Mouse (Mus musculus) MEL (cell line): ENCODE results near the gene Stn1. TPM values are rescaled to one million over a fixed set of nuclear protein-coding genes. Genes with fewer than 3 reads are reported as not detected.

Experiments
- DNase-seq: peaks from one replicate; pipeline ENCODE4 v3.0.0; 2011; ENCODE audit warnings: low read depth, low spot score
- H3K27ac ChIP-seq: 2 replicates; pipeline ENCODE4 v1.5.1; 2012; ENCODE audit warnings: low read depth, mild to moderate bottlenecking, control low read depth, low read length, moderate library complexity; ENCODE audit not compliant: control insufficient read depth
- H3K27me3 ChIP-seq, 2 experiments: fragments of 150-350 bp in 1 of 2; sonication (generic) in 1 of 2; 2 replicates each; pipeline ENCODE4 v1.6.1; 2012; ENCODE audit warnings: low read length in 2 of 2, mild to moderate bottlenecking in 2 of 2, improper control_type of control experiment in 1 of 2, moderate library complexity in 1 of 2; ENCODE audit not compliant: insufficient read depth in 2 of 2, control insufficient read depth in 1 of 2
- H3K36me3 ChIP-seq, 2 experiments: 2 replicates each; pipeline ENCODE4 v1.6.1; 2012 to 2014; ENCODE audit warnings: low read length in 2 of 2, improper control_type of control experiment in 1 of 2, inconsistent platforms in 1 of 2, mild to moderate bottlenecking in 1 of 2; ENCODE audit not compliant: insufficient read depth in 2 of 2, control insufficient read depth in 1 of 2
- H3K4me1 ChIP-seq, 2 experiments: fragments of 150-350 bp in 1 of 2; sonication (generic) in 1 of 2; 2 replicates each; pipeline ENCODE4 v1.6.1; 2012; ENCODE audit warnings: low read length in 2 of 2, improper control_type of control experiment in 1 of 2, mild to moderate bottlenecking in 1 of 2; ENCODE audit not compliant: insufficient read depth in 2 of 2, control insufficient read depth in 1 of 2
- H3K4me3 ChIP-seq, 2 experiments: fragments of 150-350 bp in 1 of 2; sonication (generic) in 1 of 2; 2 replicates each; pipeline ENCODE4 v1.5.1; 2012; ENCODE audit warnings: low read depth in 2 of 2, low read length in 2 of 2, mild to moderate bottlenecking in 2 of 2, moderate library complexity in 2 of 2, control low read depth in 1 of 2, improper control_type of control experiment in 1 of 2; ENCODE audit not compliant: control insufficient read depth in 1 of 2, insufficient read depth in 1 of 2
- H3K79me2 ChIP-seq: 2 replicates; pipeline ENCODE4 v1.6.1; 2012; ENCODE audit warnings: mild to moderate bottlenecking, low read length, moderate library complexity; ENCODE audit not compliant: control insufficient read depth, poor library complexity, insufficient read depth
- H3K9ac ChIP-seq: 2 replicates; pipeline ENCODE4 v1.6.1; 2012; ENCODE audit warnings: low read depth, mild to moderate bottlenecking, control low read depth, low read length, moderate library complexity; ENCODE audit not compliant: control insufficient read depth, poor library complexity, severe bottlenecking
- H3K9me3 ChIP-seq: fragments of 150-350 bp; sonication (generic); replicated peaks from 2 replicates; pipeline ENCODE4 v1.6.1; 2012; ENCODE audit warnings: mild to moderate bottlenecking, low read length, improper control_type of control experiment, moderate library complexity; ENCODE audit not compliant: insufficient read depth
- CHD1 ChIP-seq: IDR thresholded peaks from 2 replicates; pipeline ENCODE4 v1.6.1; 2012; ENCODE audit warnings: low read depth, mild to moderate bottlenecking, inconsistent platforms, low read length, improper control_type of control experiment
- CTCF ChIP-seq, 3 experiments: IDR thresholded peaks in 2 of 3; conservative IDR thresholded peaks in 1 of 3; 2 replicates each; pipeline ENCODE4 v1.5.1; 2011 to 2012; ENCODE audit warnings: low read length in 3 of 3, low read depth in 2 of 3, mild to moderate bottlenecking in 2 of 3, improper control_type of control experiment in 1 of 3, inconsistent platforms in 1 of 3, mixed read lengths in 1 of 3, moderate library complexity in 1 of 3; ENCODE audit not compliant: control insufficient read depth in 1 of 3, insufficient read depth in 1 of 3, poor library complexity in 1 of 3, severe bottlenecking in 1 of 3
- ETS1 ChIP-seq: IDR thresholded peaks from 2 replicates; pipeline ENCODE4 v1.6.1; 2012; ENCODE audit warnings: low read depth, mild to moderate bottlenecking, inconsistent platforms, low read length, improper control_type of control experiment, moderate library complexity
- GABPA ChIP-seq: IDR thresholded peaks from 2 replicates; pipeline ENCODE4 v1.6.1; 2012; ENCODE audit warnings: low read depth, mild to moderate bottlenecking, inconsistent platforms, low read length, improper control_type of control experiment, moderate library complexity
- GATA1 ChIP-seq: IDR thresholded peaks from 2 replicates; pipeline ENCODE4 v1.6.1; 2011; ENCODE audit warnings: low read depth, low read length, improper control_type of control experiment
- HCFC1 ChIP-seq: IDR thresholded peaks from 2 replicates; pipeline ENCODE4 v1.6.1; 2012; ENCODE audit warnings: low read depth, mild to moderate bottlenecking, inconsistent platforms, low read length, improper control_type of control experiment, moderate library complexity
- KAT2A ChIP-seq: conservative IDR thresholded peaks from 2 replicates; pipeline ENCODE4 v1.6.1; 2012; ENCODE audit warnings: low read depth, low read length, improper control_type of control experiment, inconsistent platforms
- MAFK ChIP-seq: IDR thresholded peaks from 2 replicates; pipeline ENCODE4 v1.6.1; 2011; ENCODE audit warnings: low read depth, mild to moderate bottlenecking, low read length, improper control_type of control experiment, borderline replicate concordance
- MXI1 ChIP-seq: IDR thresholded peaks from 2 replicates; pipeline ENCODE4 v1.6.1; 2011; ENCODE audit warnings: mild to moderate bottlenecking, low read depth, low read length, improper control_type of control experiment
- MYB ChIP-seq: IDR thresholded peaks from 2 replicates; pipeline ENCODE4 v1.6.1; 2011; ENCODE audit warnings: mild to moderate bottlenecking, low read depth, low read length, improper control_type of control experiment
- NELFE ChIP-seq: IDR thresholded peaks from 2 replicates; pipeline ENCODE4 v1.6.1; 2011; ENCODE audit warnings: low read depth, low read length, improper control_type of control experiment
- POLR2AphosphoS2 ChIP-seq: IDR thresholded peaks from 2 replicates; pipeline ENCODE4 v1.6.1; 2011; ENCODE audit warnings: low read length, improper control_type of control experiment
- RCOR1 ChIP-seq: IDR thresholded peaks from 2 replicates; pipeline ENCODE4 v1.6.1; 2012; ENCODE audit warnings: low read depth, mild to moderate bottlenecking, inconsistent platforms, low read length, improper control_type of control experiment
- TAL1 ChIP-seq: IDR thresholded peaks from 2 replicates; pipeline ENCODE4 v1.6.1; 2012; ENCODE audit warnings: mild to moderate bottlenecking, inconsistent platforms, low read length, moderate library complexity, mixed read lengths
- TCF12 ChIP-seq: IDR thresholded peaks from 2 replicates; pipeline ENCODE4 v1.6.1; 2014; ENCODE audit warnings: low read depth, mild to moderate bottlenecking, inconsistent platforms, low read length, improper control_type of control experiment, moderate library complexity
- USF1 ChIP-seq: IDR thresholded peaks from 2 replicates; pipeline ENCODE4 v1.6.1; 2014; ENCODE audit warnings: low read depth, mild to moderate bottlenecking, inconsistent platforms, low read length, improper control_type of control experiment, moderate library complexity
- USF2 ChIP-seq, 2 experiments: IDR thresholded peaks; 2 replicates each; pipeline ENCODE4 v1.6.1; 2011 to 2012; ENCODE audit warnings: improper control_type of control experiment in 2 of 2, low read length in 2 of 2, borderline replicate concordance in 1 of 2, inconsistent platforms in 1 of 2, low read depth in 1 of 2, mild to moderate bottlenecking in 1 of 2; ENCODE audit not compliant: insufficient read depth in 1 of 2
- ZC3H11A ChIP-seq: IDR thresholded peaks from 2 replicates; pipeline ENCODE4 v1.6.1; 2012; ENCODE audit warnings: low read depth, mild to moderate bottlenecking, inconsistent platforms, low read length, improper control_type of control experiment
- ZKSCAN1 ChIP-seq: IDR thresholded peaks from 2 replicates; pipeline ENCODE4 v1.6.1; 2012; ENCODE audit warnings: low read depth, mild to moderate bottlenecking, inconsistent platforms, low read length, improper control_type of control experiment, moderate library complexity
- ZMIZ1 ChIP-seq: IDR thresholded peaks from 2 replicates; pipeline ENCODE4 v1.6.1; 2012; ENCODE audit warnings: low read depth, mild to moderate bottlenecking, inconsistent platforms, low read length, improper control_type of control experiment, moderate library complexity
- polyA plus RNA-seq, 2 experiments: library from polyadenylated mRNA; stranded (reverse) in 1 of 2; unstranded in 1 of 2; fragments of >175 nt in 1 of 2; fragments of >200 nt in 1 of 2; gene quantifications; 2 replicates each; pipeline versions ENCODE4 v1.2.1 to v1.2.4; 2012; ENCODE audit warnings: low replicate concordance in 2 of 2, low read depth in 1 of 2; ENCODE audit not compliant: insufficient read length in 2 of 2, insufficient read depth in 1 of 2, missing spikeins in 1 of 2
- total RNA-seq: library from RNA; depleted of rRNA; stranded (reverse); fragments of 300-350 nt; gene quantifications from 2 replicates; pipeline ENCODE4 v1.2.3, GENCODE M21; 2012

Gene Stn1
- total and polyA plus RNA-seq, 3 experiments, result 9.7 to 13.6 TPM; not detected in 1

- TF ChIP-seq ZC3H11A (no peak), MAFK (no peak), USF2 (IDR thresholded peaks at IDR 0.05; ENCODE audit: borderline replicate concordance in 1 of 2, insufficient read depth in 1 of 2, low read depth in 1 of 2, low read length in 2 of 2) (no peak), ETS1 (no peak), POLR2AphosphoS2 (no peak), NELFE (no peak), MYB (no peak), ZKSCAN1 (no peak), ZMIZ1 (no peak), TCF12 (no peak), CTCF (IDR thresholded peaks at IDR 0.05 in 2 of 3, conservative IDR thresholded peaks at IDR 0.05 in 1 of 3; ENCODE audit: control insufficient read depth in 1 of 3, insufficient read depth in 1 of 3, low read depth in 2 of 3, low read length in 3 of 3, poor library complexity in 1 of 3, severe bottlenecking in 1 of 3) (no peak), CHD1 (no peak), MXI1 (no peak), TAL1 (no peak)
- TF ChIP-seq, all 39 proteins: peak for 0
- no peak overlapping the region for H3K9ac ChIP-seq
- no peak overlapping the region for H3K27ac ChIP-seq
- H3K27me3 ChIP-seq, result no peaks in the 10 kb centered on the region
- DNase-seq, result no peak
- H3K4me1 ChIP-seq, result no peaks in the 10 kb centered on the region
- H3K79me2 ChIP-seq, result no peaks in the 10 kb centered on the region
- no peak overlapping the region for H3K4me3 ChIP-seq
- H3K36me3 ChIP-seq, result no peaks in the 10 kb centered on the region
- H3K9me3 ChIP-seq, result no peaks in the 10 kb centered on the region
These were observed 38.4 kb downstream of the Stn1 start for GRCm38 (mm10) chr19:47498942-47499341.

- H3K4me3 ChIP-seq, result no peak overlapping the region
- DNase-seq, result no peak
- H3K36me3 ChIP-seq, result no peaks in the 10 kb centered on the region
- no peaks in the 10 kb centered on the region for H3K27me3 ChIP-seq
- H3K9ac ChIP-seq, result no peak overlapping the region
- TF ChIP-seq HCFC1, result no peak
- TF ChIP-seq RCOR1, result no peak
- TF ChIP-seq GATA1, result no peak
- no peak for TF ChIP-seq TAL1
- TF ChIP-seq CHD1, result no peak
- no peak for TF ChIP-seq GABPA
- no peak for TF ChIP-seq KAT2A
- TF ChIP-seq USF1, result no peak
- no peak for TF ChIP-seq MYB
- H3K9me3 ChIP-seq, result no peaks in the 10 kb centered on the region
- no peaks in the 10 kb centered on the region for H3K4me1 ChIP-seq
- no peaks in the 10 kb centered on the region for H3K79me2 ChIP-seq
- no peak overlapping the region for H3K27ac ChIP-seq
These were observed 39.6 kb downstream of the Stn1 start for GRCm38 (mm10) chr19:47497736-47498135.
